Mouse (Mus musculus) hematopoietic stem cell, adult 5-6 weeks (primary cell): ENCODE measurements around the gene Nipal3. TPM values are rescaled to one million over a fixed set of nuclear protein-coding genes. Genes with fewer than 3 reads are reported as not detected.

ENCODE experiments used
- ATAC-seq, 2 experiments: fragments of 125-278 bp in 1 of 2; replicated peaks in 1 of 2; 2 replicates each; pipeline ENCODE4 v1.8.0; 2016 to 2017; ENCODE audit warnings: inconsistent platforms in 2 of 2, mild to moderate bottlenecking in 2 of 2, moderate number of reproducible peaks in 2 of 2, low read depth in 1 of 2, moderate TSS enrichment in 1 of 2; ENCODE audit not compliant: low FRiP score in 2 of 2, poor library complexity in 2 of 2, severe bottlenecking in 2 of 2, insufficient read depth in 1 of 2, low TSS enrichment in 1 of 2
- total RNA-seq: library from RNA; stranded (forward); fragments of 172-1452, 232-1000 nt; gene quantifications from 2 replicates; pipeline ENCODE4 v1.2.3, GENCODE M21; 2017

The Nipal3 gene
- total RNA-seq, 1 experiment from 2014 or later = 20.1 TPM

DNA sequence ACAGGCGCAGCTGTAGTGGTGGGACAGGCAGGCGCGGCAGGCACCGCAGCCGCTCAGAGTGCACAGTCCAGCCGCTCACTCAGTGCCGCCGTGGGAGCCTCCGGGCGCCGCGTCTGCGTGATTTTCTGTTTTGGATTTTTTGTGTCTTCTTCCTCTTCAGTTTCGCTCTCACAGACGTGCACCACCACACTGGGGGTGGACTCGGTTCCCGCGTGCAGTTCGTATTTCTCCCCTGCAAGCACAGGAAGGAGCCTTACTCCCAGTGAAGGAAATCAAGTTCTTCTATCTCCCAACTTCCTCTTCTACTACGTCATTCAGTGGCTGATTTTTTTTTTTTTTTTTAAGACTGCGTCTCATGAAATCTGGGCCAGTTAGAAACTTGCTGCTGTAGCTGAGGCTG lies 78.5 kb downstream of the Nipal3 start:
- peak in 1 of 2 experiments; percentile 43; a peak in 2 of 4 replicates for ATAC-seq

DNA sequence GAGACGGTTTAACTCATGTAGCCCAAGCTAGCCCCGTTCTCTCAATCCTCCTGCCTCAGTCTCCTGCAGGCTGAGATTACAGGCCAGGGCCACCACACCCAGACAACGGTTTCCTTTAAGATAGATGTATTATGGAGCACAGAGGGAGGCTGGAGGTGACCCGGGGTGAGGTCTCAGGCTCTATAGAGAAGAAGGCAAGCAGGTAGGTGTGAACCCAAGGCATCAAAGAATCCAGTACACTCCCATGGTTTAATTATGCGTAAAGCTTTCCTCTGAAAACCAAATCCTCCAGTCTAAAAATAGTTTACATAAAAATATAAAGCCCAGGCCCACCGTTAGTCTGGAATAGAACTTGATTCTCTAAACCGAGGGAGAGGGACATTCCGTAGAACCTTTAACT lies 81.3 kb downstream of the Nipal3 start:
- ATAC-seq = no peak

DNA sequence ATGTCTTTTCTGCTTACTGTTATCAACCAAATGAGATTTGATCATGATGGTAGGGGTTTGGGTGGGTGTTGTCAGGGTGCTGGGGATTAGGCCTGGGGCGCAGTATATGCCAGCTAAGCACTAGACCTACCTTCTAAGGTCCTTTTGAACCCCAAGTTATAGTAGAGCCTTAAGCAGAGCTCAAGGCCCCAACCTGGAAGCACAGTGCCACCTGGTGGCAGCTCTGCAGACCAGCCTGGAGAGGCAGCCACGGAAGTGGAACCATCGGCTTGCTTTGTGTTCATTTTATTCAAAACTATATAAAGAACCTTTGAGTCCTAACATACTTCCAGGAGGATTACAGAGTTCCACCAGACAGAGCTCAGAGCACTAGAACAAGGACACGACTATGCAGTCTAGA lies 83.2 kb downstream of the Nipal3 start:
- peak; percentile 71 to 75 for ATAC-seq

DNA sequence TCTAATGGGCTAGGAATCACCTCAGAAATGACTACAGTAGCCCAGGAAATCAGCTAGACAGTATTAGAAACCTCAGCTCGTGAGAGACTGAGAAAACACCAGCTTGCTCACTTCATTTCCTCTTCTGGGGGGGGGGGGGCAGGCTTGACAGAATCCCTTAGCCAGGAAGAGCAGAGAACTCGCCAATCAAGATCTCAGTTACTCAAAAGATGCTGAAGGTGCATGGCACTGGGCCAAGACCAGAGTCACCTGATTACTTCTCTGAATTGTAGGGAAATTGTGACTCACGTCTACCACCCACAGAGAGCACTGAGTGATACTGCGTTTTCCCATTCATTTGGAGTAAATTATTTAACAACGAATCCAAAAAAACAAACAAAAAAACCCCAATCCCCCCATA lies 88.7 kb downstream of the Nipal3 start:
- no peak for ATAC-seq

DNA sequence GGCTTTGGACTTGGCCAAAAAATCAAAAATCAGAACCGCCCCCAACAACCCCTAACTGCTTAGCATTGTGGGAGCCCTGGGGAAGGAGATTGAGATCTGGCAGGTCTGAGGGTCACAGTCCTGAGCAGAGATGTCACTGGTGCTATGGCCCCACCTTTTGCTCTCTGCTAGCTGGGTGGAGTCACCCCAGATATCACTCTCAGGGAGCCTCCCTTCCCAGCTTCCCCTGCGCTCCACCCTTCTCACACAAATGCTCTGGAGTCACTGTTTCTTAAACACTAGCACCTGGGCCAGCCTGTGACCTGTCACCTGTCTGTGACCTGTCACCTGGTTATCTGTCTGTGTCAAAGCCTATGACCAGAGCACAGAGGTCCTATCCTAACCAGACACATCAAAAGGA lies 89.9 kb downstream of the Nipal3 start:
- ATAC-seq = no peak

DNA sequence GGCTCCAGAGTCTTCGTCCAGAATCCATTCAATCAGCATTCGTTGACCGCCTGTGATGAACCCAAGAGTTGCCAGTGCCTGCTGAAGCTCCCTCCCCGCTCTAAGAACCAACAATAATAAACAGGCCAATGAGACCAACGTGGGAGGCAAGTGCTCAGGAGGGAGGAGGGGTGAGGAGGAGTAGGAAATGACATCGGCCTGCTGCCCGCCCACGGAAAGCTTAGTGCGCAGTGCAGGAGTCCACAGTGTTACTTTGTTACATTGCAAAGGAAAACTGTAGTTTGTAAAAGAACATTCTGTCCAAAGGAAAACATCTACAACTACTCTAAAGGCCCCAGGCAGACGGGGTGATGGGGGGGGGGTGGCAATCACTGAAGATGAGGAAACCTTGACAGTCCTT lies 90.8 kb downstream of the Nipal3 start:
- no peak for ATAC-seq

DNA sequence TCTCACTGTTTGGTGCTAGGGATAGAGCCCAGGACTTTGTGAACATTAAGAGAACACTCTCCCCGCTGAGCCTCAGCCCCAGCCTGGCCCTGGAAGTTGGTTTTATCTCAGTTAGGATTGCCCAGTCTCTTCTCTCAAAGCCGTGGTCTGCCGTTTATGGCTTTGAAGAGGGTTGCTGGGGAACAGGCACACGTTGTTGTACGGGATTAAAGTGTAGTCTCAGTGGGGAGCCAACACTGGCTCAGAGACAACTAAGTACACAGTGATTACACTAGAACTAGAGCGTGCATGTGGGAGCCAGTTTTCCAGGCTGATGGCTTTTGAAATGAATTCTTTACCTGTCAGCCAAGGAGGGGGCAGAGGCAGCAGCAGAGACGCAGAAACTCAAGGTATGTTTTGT lies 93.0 kb downstream of the Nipal3 start:
- no peak for ATAC-seq

DNA sequence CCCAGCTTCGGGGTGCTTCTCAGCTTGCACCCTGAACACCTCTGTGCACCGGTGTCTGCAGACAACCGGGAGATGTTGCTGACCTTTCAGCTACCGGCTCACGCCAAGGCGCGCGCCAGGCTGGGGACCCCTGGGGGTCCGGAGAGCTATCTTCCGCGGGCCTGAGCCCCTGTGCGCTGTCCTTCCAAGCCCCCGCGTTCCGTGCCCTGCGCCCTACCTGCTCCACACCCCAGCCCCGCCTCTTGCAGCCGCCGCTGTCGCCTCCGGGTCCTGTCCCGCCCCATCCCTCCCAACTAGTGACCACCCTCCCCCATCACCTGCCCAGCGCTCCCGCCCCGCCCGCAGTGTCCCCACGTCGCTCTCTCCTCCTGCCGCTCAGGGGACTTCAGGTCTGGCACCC lies 96.8 kb downstream of the Nipal3 start, which contains the start of gene Ncmap:
Gene Ncmap, minus strand, starts transcription at position 237 of the 400 bp plus-strand sequence.
- ATAC-seq = no peak

DNA sequence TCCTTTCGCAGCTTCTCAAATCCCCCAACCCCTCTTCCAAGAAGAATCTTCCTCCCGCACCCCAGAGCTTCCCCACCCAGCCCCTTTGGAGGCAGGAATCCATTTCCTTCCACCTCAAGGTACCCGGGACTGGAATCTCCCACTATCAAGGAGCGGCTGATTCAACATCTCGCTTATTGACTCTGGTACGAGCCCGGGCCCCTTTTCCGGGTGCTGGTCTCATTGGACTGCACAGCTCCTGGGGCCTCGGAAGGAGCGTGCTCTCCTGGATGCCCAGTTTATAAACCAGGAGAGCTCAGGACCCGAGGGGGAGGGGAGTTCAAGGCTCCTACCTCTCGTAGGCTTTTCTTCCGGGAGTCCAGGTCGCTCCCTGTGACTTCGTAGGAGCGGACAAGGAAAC lies 97.3 kb downstream of the Nipal3 start:
- no peak for ATAC-seq

DNA sequence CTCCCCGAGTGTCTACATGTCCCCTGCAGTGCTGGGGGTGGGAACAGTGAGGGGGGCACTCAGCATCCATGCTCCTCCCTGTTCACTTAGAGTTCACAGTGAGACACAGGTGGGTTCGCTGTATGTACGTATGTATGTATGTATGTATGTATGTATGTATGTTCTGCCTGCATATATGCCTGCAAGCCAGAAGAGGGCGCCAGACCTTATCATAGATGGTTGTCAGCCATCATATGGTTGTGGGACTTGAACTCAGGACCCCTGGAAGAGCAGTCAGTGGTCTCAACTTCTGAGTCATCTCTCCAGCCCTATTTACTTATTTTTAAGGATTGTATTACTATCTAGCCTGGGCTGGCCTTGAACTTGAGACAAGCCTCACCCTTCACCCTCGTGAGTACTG lies 98.5 kb downstream of the Nipal3 start:
- no peak for ATAC-seq

Other genes starting within 250 kb of the Nipal3 start
- gene Clic4, start 222.2 kb downstream of the Nipal3 start, total RNA-seq = 62.0 and 66.9 TPM in 2 replicates
- gene Srrm1, start 141.7 kb downstream of the Nipal3 start, total RNA-seq = 116 and 160 TPM in 2 replicates
- 1.8 TPM in 1 of 2 replicates, not detected in the other for gene Ncmap, start 96.8 kb downstream of the Nipal3 start, total RNA-seq
- gene Rcan3, start 61.2 kb downstream of the Nipal3 start, total RNA-seq = 7.4 and 8.9 TPM in 2 replicates
- gene Stpg1, start 248 bp downstream of the Nipal3 start, total RNA-seq = 0.50 TPM in 1 of 2 replicates, not detected in the other
- gene Grhl3, start 78.6 kb upstream of the Nipal3 start, total RNA-seq = not detected in 2 replicates
- gene Ifnlr1, start 191.2 kb upstream of the Nipal3 start, total RNA-seq = 0.30 and 1.1 TPM in 2 replicates
- gene Il22ra1, start 233.1 kb upstream of the Nipal3 start, total RNA-seq = not detected in 2 replicates